Mouse (Mus musculus): ENCODE data around the gene Gm21992.

DNA sequence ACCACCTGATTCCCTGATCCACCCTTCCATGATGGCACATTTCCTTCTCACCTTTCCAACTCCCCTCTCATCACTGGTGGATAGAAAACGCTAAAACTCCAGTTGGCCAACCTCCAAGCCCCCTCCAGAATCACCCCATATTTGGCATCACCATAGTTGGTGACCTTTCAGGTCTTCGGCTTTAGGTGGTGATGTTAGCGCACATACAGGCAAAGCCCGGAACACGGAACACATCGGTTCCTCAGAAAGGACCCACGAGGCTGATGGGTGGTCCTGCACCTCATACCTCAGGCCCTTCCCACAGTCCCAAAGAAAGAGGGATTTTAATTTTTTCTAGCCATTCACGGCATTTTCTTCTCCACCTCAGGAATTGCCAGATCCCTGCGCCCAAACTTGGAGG lies 113.7 kb downstream of the Gm21992 start:
- no peak for TF ChIP-seq CTCF (IDR thresholded peaks at IDR 0.05; ENCODE audit: low read depth, low read length)
- TF ChIP-seq POLR2A (IDR thresholded peaks at IDR 0.05; ENCODE audit: extremely low read depth, insufficient read depth, low read length), result no peak

Measured in liver, adult 2 months (tissue).